Mouse (Mus musculus) erythroblast, adult 5-6 weeks (primary cell): Measurements from ENCODE around the gene Edil3. TPM values are rescaled to one million over a fixed set of nuclear protein-coding genes. Genes with fewer than 3 reads are reported as not detected.

Experiments
- ATAC-seq: replicated peaks from 2 replicates; pipeline ENCODE4 v1.8.0; 2016; ENCODE audit warnings: moderate number of reproducible peaks, mild to moderate bottlenecking, moderate TSS enrichment, inconsistent platforms; ENCODE audit not compliant: poor library complexity, low FRiP score, severe bottlenecking
- total RNA-seq, 2 experiments: library from RNA; stranded (forward) in 1 of 2; stranded (reverse) in 1 of 2; fragments of 150-400 nt in 1 of 2; fragments of 200-764, 138-1000 nt in 1 of 2; gene quantifications; 2 replicates each; pipeline versions ENCODE4 v1.2.3 to v1.2.4; 2015 to 2017; ENCODE audit warnings: low replicate concordance in 2 of 2

The Edil3 gene
- total RNA-seq, 2 experiments from 2014 or later = 0.17 to 0.58 TPM

- no peak for ATAC-seq
These were observed 375.7 kb downstream of the Edil3 start for GRCm38 (mm10) chr13:89197019-89197418.

- no peak for ATAC-seq
These were observed 378.0 kb downstream of the Edil3 start for GRCm38 (mm10) chr13:89199275-89199674.

GRCm38 (mm10) chr13:89238104-89238503 is 416.8 kb downstream of the Edil3 start:
- peak; percentile 65 for ATAC-seq

GRCm38 (mm10) chr13:89253990-89254642 is 432.8 kb downstream of the Edil3 start:
- ATAC-seq = peak; percentile 99

- no peak for ATAC-seq
These were observed 435.6 kb downstream of the Edil3 start for GRCm38 (mm10) chr13:89256906-89257305.

GRCm38 (mm10) chr13:89286696-89287305 is 465.5 kb downstream of the Edil3 start:
- no peak for ATAC-seq

- ATAC-seq = no peak
These were observed 466.9 kb downstream of the Edil3 start for GRCm38 (mm10) chr13:89288201-89288600.

GRCm38 (mm10) chr13:89321155-89321554 is 499.9 kb downstream of the Edil3 start:
- ATAC-seq = no peak

GRCm38 (mm10) chr13:89324282-89324681 is 503.0 kb downstream of the Edil3 start:
- no peak for ATAC-seq

GRCm38 (mm10) chr13:89334494-89334893 is 513.2 kb downstream of the Edil3 start:
- no peak for ATAC-seq

GRCm38 (mm10) chr13:89335908-89336579 is 514.8 kb downstream of the Edil3 start:
- ATAC-seq = no peak

GRCm38 (mm10) chr13:89339055-89339454 is 517.8 kb downstream of the Edil3 start:
- ATAC-seq = no peak

GRCm38 (mm10) chr13:89339776-89340175 is 518.5 kb downstream of the Edil3 start:
- ATAC-seq = no peak

GRCm38 (mm10) chr13:89355234-89355633 is 534.0 kb downstream of the Edil3 start:
- no peak for ATAC-seq

- no peak for ATAC-seq
These were observed 537.1 kb downstream of the Edil3 start for GRCm38 (mm10) chr13:89358407-89358806.

GRCm38 (mm10) chr13:89362274-89362673 is 541.0 kb downstream of the Edil3 start:
- no peak for ATAC-seq

- ATAC-seq = no peak
These were observed 550.0 kb downstream of the Edil3 start for GRCm38 (mm10) chr13:89371253-89371652.

- ATAC-seq = no peak
These were observed 550.5 kb downstream of the Edil3 start for GRCm38 (mm10) chr13:89371656-89372240.
